Mouse (Mus musculus): ENCODE data around the gene Fam189a2. TPM values are rescaled to one million over a fixed set of nuclear protein-coding genes. Genes with fewer than 3 reads are reported as not detected.

Fam189a2 gene
- polyA plus RNA-seq, 1 experiment: 20.3 TPM

DNA sequence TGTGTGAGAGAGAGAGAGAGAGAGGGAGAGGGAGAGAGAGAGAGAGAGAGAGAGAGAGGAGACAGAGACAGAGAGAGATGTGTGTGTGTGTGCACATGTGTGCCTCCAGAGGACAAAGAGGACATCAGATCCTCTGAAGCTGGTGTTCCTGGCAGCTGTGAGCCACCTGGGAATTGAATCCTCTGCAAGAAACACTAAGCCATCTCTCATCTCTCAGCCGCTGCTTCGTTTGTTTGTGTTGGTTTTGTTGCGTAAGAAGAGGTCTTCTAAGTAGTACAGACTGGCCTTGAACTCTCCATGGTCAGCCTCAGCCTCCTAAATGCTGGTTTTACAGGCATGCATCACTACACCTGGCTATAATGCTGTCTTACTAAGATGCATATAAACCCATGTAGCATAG, 12.9 kb downstream of the Fam189a2 start:
- H3K4me3 ChIP-seq (ENCODE audit: insufficient read depth, low read length): no peak overlapping the region
- TF ChIP-seq CTCF (IDR thresholded peaks at IDR 0.05; ENCODE audit: extremely low read depth, insufficient read depth, low read length): no peak

DNA sequence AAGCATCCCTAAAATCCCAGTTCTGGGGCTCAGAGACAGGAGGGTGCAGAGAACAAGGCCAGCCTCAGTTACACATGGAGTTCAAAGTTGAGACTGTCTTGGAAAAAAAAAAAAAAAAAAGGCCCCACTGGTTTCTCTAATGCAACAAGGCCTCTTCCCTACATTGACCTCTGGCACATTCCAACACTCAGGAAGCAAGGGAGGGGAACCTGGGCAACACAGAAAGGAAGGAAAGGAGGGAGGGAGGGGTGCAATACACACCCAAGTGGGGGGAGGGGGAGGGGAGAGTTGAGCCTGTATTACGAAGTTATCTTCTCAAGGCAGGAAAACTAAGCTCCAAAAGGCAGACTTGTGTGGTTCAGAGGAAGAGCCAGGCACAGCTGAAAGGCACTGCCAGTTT, 13.4 kb downstream of the Fam189a2 start:
- Histone ChIP-seq H3K4me1 (ENCODE audit: control insufficient read depth, insufficient read depth, low read length) (no peaks in the 10 kb centered on the region; the same call in 1 of the 2 replicates), H3K4me3 (ENCODE audit: insufficient read depth, low read length) (no peak overlapping the region), H3K27ac (ENCODE audit: insufficient read depth, low read length) (peak overlapping the region; percentile 27; the same call in 1 of the 2 replicates)
- TF ChIP-seq POLR2A (IDR thresholded peaks at IDR 0.05; ENCODE audit: extremely low read depth, insufficient read depth, low read length) (no peak), CTCF (IDR thresholded peaks at IDR 0.05; ENCODE audit: extremely low read depth, insufficient read depth, low read length) (no peak)

More for the DNA sequence above, 12.9 kb downstream of the Fam189a2 start:
- H3K4me1 ChIP-seq (ENCODE audit: control insufficient read depth, insufficient read depth, low read length): no peaks in the 10 kb centered on the region; the same call in 1 of the 2 replicates
- 0 out of 2 replicates have a peak overlapping the region, but pooled peaks have one; percentile 15 for H3K27ac ChIP-seq (ENCODE audit: insufficient read depth, low read length)

GRCm38 (mm10) chr19:24016706-24017386, 14.0 kb downstream of the Fam189a2 start:
- Histone ChIP-seq H3K4me1 (ENCODE audit: control insufficient read depth, insufficient read depth, low read length) (no peaks in the 10 kb centered on the region; the same call in 1 of the 2 replicates), H3K27ac (ENCODE audit: insufficient read depth, low read length) (peak overlapping the region; percentile 27; the same call in 1 of the 2 replicates), H3K4me3 (ENCODE audit: insufficient read depth, low read length) (no peak overlapping the region)
- no peak for TF ChIP-seq CTCF (IDR thresholded peaks at IDR 0.05; ENCODE audit: extremely low read depth, insufficient read depth, low read length)
- no peak for TF ChIP-seq POLR2A (IDR thresholded peaks at IDR 0.05; ENCODE audit: extremely low read depth, insufficient read depth, low read length)

DNA sequence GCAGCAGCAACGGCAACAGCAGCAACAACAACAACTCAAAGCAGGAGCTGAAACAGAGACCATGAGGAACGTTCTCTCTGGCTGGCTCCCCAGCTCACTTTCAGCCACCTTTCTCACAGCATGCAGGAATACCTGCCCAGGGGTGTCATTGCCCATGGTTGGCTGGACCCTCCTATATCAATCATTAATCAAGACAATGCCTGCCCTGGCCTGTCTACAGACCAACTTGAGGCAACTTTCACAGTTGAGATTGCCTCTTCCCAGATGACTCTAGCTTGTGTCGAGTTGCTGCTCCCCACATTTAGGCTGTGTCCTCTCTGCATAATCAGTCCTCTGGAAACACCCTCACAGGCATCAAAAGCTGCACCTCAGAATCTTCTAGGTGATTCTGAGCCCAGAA, 17.6 kb downstream of the Fam189a2 start:
- Histone ChIP-seq H3K27ac (ENCODE audit: insufficient read depth, low read length) (no peak overlapping the region), H3K4me3 (ENCODE audit: insufficient read depth, low read length) (no peak overlapping the region), H3K4me1 (ENCODE audit: control insufficient read depth, insufficient read depth, low read length) (no peaks in the 10 kb centered on the region; the same call in 1 of the 2 replicates)
- TF ChIP-seq CTCF (IDR thresholded peaks at IDR 0.05; ENCODE audit: extremely low read depth, insufficient read depth, low read length) (no peak), POLR2A (IDR thresholded peaks at IDR 0.05; ENCODE audit: extremely low read depth, insufficient read depth, low read length) (no peak)

GRCm38 (mm10) chr19:24012479-24012878, 18.3 kb downstream of the Fam189a2 start:
- TF ChIP-seq POLR2A (IDR thresholded peaks at IDR 0.05; ENCODE audit: extremely low read depth, insufficient read depth, low read length): no peak
- no peak for TF ChIP-seq CTCF (IDR thresholded peaks at IDR 0.05; ENCODE audit: extremely low read depth, insufficient read depth, low read length)
- Histone ChIP-seq H3K27ac (ENCODE audit: insufficient read depth, low read length) (no peak overlapping the region), H3K4me1 (ENCODE audit: control insufficient read depth, insufficient read depth, low read length) (peaks cover 2% of the 10 kb centered on the region; the same call in 1 of the 2 replicates), H3K4me3 (ENCODE audit: insufficient read depth, low read length) (no peak overlapping the region)

DNA sequence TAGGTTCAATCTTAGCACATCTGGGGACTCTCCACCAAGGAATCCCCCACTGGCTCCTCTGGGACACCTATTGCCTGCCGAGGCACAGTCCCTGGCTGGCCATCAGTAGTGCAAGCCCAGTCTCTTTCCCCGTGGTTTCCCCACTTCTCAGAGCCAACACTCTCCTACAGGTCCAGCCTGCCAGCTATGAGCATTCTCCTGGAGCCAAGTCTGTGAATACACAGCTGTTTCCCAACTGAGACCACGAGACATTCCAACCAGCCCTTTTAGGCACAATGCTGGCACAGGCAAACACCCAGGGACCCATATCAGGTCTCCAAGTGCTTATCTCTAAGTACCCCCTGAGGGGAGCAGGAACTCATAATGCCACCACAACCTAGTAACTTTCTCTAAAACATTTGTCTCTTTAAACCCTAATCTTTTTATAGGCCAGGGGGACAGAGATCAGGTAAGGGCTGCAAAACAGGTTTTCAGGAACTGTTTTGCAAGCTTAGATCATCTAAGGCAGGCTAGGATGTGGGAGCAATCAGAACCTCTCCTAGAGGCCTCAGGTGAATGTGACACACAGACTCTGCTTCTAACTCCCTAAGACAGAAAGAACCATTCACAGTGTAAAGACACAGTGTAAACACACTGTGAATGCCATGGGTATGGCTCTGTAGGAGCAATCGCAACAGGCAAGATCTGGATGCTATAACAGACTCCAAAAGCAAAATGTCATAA, 23.0 kb downstream of the Fam189a2 start:
- Histone ChIP-seq H3K4me1 (ENCODE audit: control insufficient read depth, insufficient read depth, low read length) (peaks cover 2% of the 10 kb centered on the region; the same call in 1 of the 2 replicates), H3K27ac (ENCODE audit: insufficient read depth, low read length) (peak overlapping the region; percentile 49), H3K4me3 (ENCODE audit: insufficient read depth, low read length) (no peak overlapping the region)
- TF ChIP-seq POLR2A (IDR thresholded peaks at IDR 0.05; ENCODE audit: extremely low read depth, insufficient read depth, low read length) (no peak), CTCF (IDR thresholded peaks at IDR 0.05; ENCODE audit: extremely low read depth, insufficient read depth, low read length) (no peak)

DNA sequence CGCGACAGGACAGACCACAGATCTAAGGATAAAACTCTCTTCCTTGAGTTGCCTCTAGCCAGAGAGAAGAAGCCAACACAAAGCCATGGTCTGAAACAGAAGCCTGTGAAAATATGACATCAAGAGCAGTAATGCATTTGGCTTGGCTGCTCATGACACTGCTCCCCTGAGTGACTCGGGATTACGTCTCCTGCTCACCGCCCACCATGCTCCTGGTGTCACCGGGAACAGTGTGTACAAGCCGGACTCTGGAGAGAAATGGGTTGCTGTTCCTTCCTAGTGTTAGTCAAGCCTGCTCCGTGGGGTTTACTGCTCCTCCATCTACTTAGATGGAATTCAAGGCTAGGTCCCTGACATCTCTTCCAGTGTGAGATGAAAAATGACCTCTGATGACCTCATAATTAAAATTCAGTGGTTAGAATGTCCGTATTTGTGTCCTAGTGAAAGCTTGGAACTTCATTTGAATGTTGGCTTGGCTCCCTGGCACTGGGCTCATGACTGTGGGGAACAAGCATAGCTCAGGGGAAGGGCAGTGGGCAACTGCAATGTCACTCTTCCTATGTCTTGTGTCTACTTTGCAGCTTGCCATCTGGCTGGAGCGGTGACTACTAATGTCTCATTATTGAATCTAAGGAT, 23.7 kb downstream of the Fam189a2 start:
- no peak overlapping the region for H3K4me3 ChIP-seq (ENCODE audit: insufficient read depth, low read length)
- H3K27ac ChIP-seq (ENCODE audit: insufficient read depth, low read length): peak overlapping the region; percentile 49; the same call in 1 of the 2 replicates
- TF ChIP-seq POLR2A (IDR thresholded peaks at IDR 0.05; ENCODE audit: extremely low read depth, insufficient read depth, low read length): no peak
- TF ChIP-seq CTCF (IDR thresholded peaks at IDR 0.05; ENCODE audit: extremely low read depth, insufficient read depth, low read length): no peak
- peaks cover 2% of the 10 kb centered on the region; the same call in 1 of the 2 replicates for H3K4me1 ChIP-seq (ENCODE audit: control insufficient read depth, insufficient read depth, low read length)

DNA sequence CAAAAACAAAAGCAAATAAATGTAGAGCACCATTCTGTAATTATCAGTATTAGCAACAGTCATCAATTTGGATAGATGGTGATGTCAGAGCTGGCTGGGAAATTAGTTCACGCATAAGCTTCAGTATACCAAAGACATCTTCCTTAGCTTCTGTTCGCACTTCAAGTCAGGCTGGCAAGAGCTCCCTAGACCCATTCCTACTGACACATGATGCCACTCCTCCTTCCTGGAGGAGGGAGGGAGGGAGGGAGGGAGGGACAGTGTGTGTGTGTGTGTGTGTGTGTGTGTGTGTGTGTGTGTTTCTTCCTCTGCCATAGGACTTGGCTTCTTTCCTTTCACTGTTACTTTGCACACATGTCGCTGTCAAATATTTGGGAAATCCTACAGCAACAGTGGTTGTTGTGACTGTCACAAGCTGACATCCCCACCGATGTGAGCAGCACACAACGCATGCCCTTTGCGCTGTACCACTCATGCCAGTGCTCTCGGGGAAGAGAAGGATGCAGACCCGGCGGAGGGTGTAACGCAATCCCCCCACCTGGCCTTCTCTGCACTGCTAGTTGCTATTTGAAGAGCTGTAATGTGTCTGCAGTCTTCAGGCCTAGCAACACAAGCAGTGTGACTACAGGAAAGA, 34.9 kb downstream of the Fam189a2 start:
- no peak for TF ChIP-seq POLR2A (IDR thresholded peaks at IDR 0.05; ENCODE audit: extremely low read depth, insufficient read depth, low read length)
- no peak for TF ChIP-seq CTCF (IDR thresholded peaks at IDR 0.05; ENCODE audit: extremely low read depth, insufficient read depth, low read length)
- H3K27ac ChIP-seq (ENCODE audit: insufficient read depth, low read length): no peak overlapping the region
- H3K4me1 ChIP-seq (ENCODE audit: control insufficient read depth, insufficient read depth, low read length): no peaks in the 10 kb centered on the region
- no peak overlapping the region for H3K4me3 ChIP-seq (ENCODE audit: insufficient read depth, low read length)

DNA sequence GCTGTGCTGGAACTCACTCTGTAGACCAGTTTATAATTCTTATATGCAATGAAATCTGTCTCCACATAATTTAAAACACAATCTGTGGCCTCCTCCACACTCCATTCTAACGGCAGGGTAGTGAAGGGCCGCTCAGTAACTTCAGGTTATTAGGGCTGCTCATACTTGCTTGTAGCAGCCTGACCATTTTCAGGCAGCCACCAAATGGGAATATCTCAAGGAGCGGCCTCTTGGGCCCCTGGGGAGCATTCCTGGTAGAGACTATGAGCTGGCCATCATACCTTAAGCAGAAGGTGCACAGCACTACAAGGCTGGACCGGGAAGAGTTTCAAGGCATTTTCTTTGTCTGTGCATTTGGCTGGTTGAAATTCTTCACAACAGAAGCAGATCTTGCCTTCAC, 42.7 kb downstream of the Fam189a2 start:
- Histone ChIP-seq H3K4me3 (ENCODE audit: insufficient read depth, low read length) (no peak overlapping the region), H3K4me1 (ENCODE audit: control insufficient read depth, insufficient read depth, low read length) (no peaks in the 10 kb centered on the region), H3K27ac (ENCODE audit: insufficient read depth, low read length) (no peak overlapping the region)
- TF ChIP-seq CTCF (IDR thresholded peaks at IDR 0.05; ENCODE audit: extremely low read depth, insufficient read depth, low read length) (no peak), POLR2A (IDR thresholded peaks at IDR 0.05; ENCODE audit: extremely low read depth, insufficient read depth, low read length) (no peak)

Data from cortical plate, adult 2 months (tissue).